Mouse (Mus musculus) megakaryocyte, adult 5-6 weeks (primary cell): Measurements from ENCODE around the gene Syt13. TPM values are rescaled to one million over a fixed set of nuclear protein-coding genes. Genes with fewer than 3 reads are reported as not detected.

Experiments
- ATAC-seq: 2 replicates; pipeline ENCODE4 v1.8.0; 2016; ENCODE audit warnings: mild to moderate bottlenecking, inconsistent platforms; ENCODE audit not compliant: poor library complexity, severe bottlenecking
- total RNA-seq, 2 experiments: library from RNA; stranded (forward) in 1 of 2; stranded (reverse) in 1 of 2; fragments of 153-499, 151-499 nt in 1 of 2; fragments of 221-1000, 200-1000 nt in 1 of 2; gene quantifications; 2 replicates each; pipeline versions ENCODE4 v1.2.3 to v1.2.4; 2015 to 2017

Syt13 gene
- total RNA-seq, 2 experiments from 2014 or later: not detected

- ATAC-seq: no peak
Observed at GRCm38 (mm10) chr2:92920709-92921108, 5.8 kb downstream of the Syt13 start.

GRCm38 (mm10) chr2:92924677-92925259 lies 9.9 kb downstream of the Syt13 start:
- no peak for ATAC-seq

GRCm38 (mm10) chr2:92929696-92930095 lies 14.8 kb downstream of the Syt13 start:
- ATAC-seq: no peak

- ATAC-seq: no peak
Observed at GRCm38 (mm10) chr2:92931061-92931460, 16.2 kb downstream of the Syt13 start.

GRCm38 (mm10) chr2:92933379-92933778 lies 18.5 kb downstream of the Syt13 start:
- no peak for ATAC-seq

- ATAC-seq: no peak
Observed at GRCm38 (mm10) chr2:92934312-92934982, 19.5 kb downstream of the Syt13 start.

GRCm38 (mm10) chr2:92935483-92935882 lies 20.6 kb downstream of the Syt13 start:
- no peak for ATAC-seq

- ATAC-seq: no peak
Observed at GRCm38 (mm10) chr2:92938063-92938462, 23.2 kb downstream of the Syt13 start.

- no peak for ATAC-seq
Observed at GRCm38 (mm10) chr2:92938827-92939226, 23.9 kb downstream of the Syt13 start.

- no peak for ATAC-seq
Observed at GRCm38 (mm10) chr2:92940963-92941362, 26.1 kb downstream of the Syt13 start.

GRCm38 (mm10) chr2:92941463-92941862 lies 26.6 kb downstream of the Syt13 start:
- ATAC-seq: no peak

GRCm38 (mm10) chr2:92943406-92943805 lies 28.5 kb downstream of the Syt13 start:
- ATAC-seq: no peak

- ATAC-seq: no peak
Observed at GRCm38 (mm10) chr2:92944356-92944755, 29.5 kb downstream of the Syt13 start.

- no peak for ATAC-seq
Observed at GRCm38 (mm10) chr2:92945125-92945746, 30.3 kb downstream of the Syt13 start.

GRCm38 (mm10) chr2:92945824-92946598 lies 31.1 kb downstream of the Syt13 start:
- ATAC-seq: no peak

- no peak for ATAC-seq
Observed at GRCm38 (mm10) chr2:92947981-92948698, 33.2 kb downstream of the Syt13 start.

GRCm38 (mm10) chr2:92948699-92949300 lies 33.9 kb downstream of the Syt13 start:
- no peak for ATAC-seq

GRCm38 (mm10) chr2:92949518-92949917 lies 34.6 kb downstream of the Syt13 start:
- no peak for ATAC-seq

GRCm38 (mm10) chr2:92953450-92953849 lies 38.6 kb downstream of the Syt13 start:
- ATAC-seq: no peak

GRCm38 (mm10) chr2:92954404-92955114 lies 39.7 kb downstream of the Syt13 start:
- ATAC-seq: no peak
